Mouse (Mus musculus): ENCODE measurements around the gene Fam118b. TPM values are rescaled to one million over a fixed set of nuclear protein-coding genes. Genes with fewer than 3 reads are reported as not detected.
A peak's percentile ranks its signal among the peaks of the same experiment; 100 is the strongest.

The Fam118b gene
- total RNA-seq, 2 experiments from 2014 or later = 23.5 to 25.2 TPM

GRCm38 (mm10) chr9:35203536-35203935 is 64.1 kb downstream of the Fam118b start:
- intact Hi-C loops (cut with DNase I) = no loop called here
- DNase-seq (ENCODE audit: low spot score in 2 of 2) = no peak

DNA sequence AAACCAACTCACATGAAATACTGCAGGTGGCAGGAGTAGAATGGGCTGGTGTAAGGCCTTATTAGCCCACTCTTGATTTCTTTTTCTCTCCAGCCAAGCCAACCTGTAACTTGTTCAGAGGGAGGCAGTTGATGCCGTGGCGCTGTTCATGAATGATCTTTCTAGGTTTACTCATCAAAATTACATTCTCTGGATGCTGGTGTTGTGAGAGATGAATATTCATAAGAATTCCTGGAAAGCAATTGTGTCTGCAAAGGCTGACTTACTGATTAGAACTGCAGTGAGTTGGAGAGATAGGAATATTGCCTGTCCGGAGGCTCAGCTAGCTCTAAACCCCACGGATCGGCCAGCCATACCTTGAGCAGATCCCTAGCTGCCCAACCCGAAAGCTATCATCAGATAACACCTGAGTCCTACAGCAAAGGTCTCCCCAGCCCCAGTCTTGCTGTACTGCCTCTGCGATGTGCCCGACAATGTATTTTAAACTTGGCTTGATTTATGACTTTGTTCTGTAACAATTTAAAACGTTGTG is 67.0 kb downstream of the Fam118b start:
- DNase-seq (ENCODE audit: low spot score in 2 of 2) = peak in 1 of 2 experiments; percentile 37
- intact Hi-C loops (cut with DNase I) = no loop called here

GRCm38 (mm10) chr9:35199772-35200471 is 67.7 kb downstream of the Fam118b start, which contains the start of the genes Srpr and Tirap:
TSS of gene Srpr (plus strand) at chr9:35200175.
TSS of gene Tirap (minus strand) at chr9:35200291.
- intact Hi-C loops (cut with DNase I) = no loop called here
- DNase-seq (ENCODE audit: low spot score in 2 of 2) = peak; percentile 73 to 74

DNA sequence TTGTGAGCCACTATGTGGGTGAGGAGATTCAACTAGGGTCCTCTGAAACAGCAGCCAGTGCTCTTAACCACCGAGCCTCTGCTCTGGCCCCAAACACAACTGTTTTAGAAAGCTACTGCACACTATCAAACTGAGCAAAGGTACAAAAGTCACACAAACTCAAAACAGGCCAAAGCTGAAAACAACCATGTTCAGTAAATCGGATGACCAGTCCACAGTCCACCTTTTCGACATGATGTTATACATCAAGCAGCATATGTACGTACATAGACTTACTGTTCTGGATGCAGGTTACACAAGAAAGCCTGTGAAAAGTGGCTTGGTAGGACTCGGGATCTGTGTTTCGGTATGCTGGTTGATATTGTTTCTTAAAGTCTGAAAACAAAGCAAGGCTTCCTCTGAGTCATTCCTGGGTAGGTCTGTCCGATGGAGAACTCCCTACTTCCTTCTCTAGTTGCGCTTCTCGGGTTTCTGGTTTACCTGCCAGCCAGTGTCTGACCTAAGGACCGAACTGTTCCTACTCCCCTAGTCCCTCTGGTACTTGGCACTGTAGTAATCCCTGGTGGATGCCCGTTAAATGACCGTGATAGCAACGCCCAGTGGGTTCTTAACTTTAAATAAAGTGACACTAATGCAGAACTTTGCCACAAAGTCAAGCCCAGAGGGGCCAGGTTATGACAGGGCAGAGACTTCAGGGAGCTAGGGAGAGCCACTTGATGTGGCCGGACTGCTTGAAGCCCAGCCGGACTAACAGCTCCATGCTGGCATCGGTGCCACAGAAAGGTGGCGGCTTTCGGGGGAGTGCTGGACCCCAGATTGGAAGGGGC is 68.4 kb downstream of the Fam118b start:
- intact Hi-C loops (cut with DNase I) = no loop called here
- DNase-seq (ENCODE audit: low spot score in 2 of 2) = no peak

GRCm38 (mm10) chr9:35198351-35198750 is 69.3 kb downstream of the Fam118b start:
- intact Hi-C loops (cut with DNase I) = no loop called here
- no peak for DNase-seq (ENCODE audit: low spot score in 2 of 2)

GRCm38 (mm10) chr9:35197625-35198024 is 70.0 kb downstream of the Fam118b start:
- intact Hi-C loops (cut with DNase I) = no loop called here
- no peak for DNase-seq (ENCODE audit: low spot score in 2 of 2)

- intact Hi-C loops (cut with DNase I) = no loop called here
- no peak for DNase-seq (ENCODE audit: low spot score in 2 of 2)
Observed at GRCm38 (mm10) chr9:35194048-35194447, 73.6 kb downstream of the Fam118b start.

DNA sequence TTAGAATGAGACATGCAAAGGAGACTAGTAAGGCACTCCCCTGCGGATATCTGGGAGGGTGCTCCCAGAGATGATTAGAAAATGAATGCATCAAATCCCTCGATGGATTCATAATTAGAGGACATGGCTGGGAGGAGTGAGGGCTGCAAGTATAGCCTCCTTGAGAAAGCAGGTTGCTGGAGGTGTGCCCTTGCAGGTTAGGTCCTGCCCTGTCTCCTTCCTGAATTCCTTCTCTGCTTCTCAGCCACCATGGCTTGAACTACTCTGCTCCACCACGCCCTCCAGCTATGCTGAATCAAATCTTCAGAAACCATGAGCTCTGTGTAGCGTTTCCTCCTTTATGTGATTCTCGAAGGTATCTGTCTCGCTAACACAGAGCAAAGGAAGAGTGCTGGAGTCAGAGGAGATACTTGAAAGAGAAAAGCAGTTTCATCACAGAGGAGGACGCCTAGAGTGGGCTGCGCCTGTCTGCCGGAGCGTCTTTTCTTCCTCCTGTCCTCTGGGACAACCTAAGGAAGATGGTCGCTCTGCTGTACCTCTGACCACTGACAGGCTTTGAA is 74.5 kb downstream of the Fam118b start:
- intact Hi-C loops (cut with DNase I) = no loop called here
- DNase-seq (ENCODE audit: low spot score in 2 of 2) = no peak

- DNase-seq (ENCODE audit: low spot score in 2 of 2) = peak; percentile 24 to 44
- intact Hi-C loops (cut with DNase I) = no loop called here
Observed at GRCm38 (mm10) chr9:35188700-35189099, 78.9 kb downstream of the Fam118b start.

DNA sequence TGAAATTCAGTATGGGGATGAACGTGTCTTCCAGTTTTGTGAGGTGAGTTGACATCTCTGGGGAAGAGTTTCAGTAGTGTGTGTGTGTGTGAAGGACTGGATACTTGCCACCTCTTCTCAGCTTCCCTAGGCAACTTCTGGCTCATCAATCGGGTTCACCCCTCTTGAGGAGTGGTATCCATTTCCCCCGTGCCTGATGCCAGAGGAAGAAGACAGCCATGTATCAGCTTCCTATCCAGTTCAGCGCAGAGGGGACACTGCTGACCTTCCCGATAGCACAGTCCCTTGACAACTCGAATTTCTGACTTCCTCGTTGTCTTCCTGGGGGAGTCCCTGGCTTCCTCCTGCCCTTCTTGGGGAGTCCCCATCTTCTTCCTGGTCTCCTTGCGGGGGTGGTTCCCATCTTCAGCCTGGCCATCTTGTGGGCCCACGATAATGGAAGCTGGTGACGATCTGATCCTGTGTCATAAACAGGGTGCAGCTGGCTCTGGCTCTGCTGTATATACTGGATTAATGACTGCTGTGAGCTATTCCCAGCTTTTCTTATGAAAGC is 80.2 kb downstream of the Fam118b start:
- DNase-seq (ENCODE audit: low spot score in 2 of 2) = no peak
- intact Hi-C loops (cut with DNase I) = no loop called here

GRCm38 (mm10) chr9:35186430-35186829 is 81.2 kb downstream of the Fam118b start:
- intact Hi-C loops (cut with DNase I) = no loop called here
- DNase-seq (ENCODE audit: low spot score in 2 of 2) = no peak

GRCm38 (mm10) chr9:35183359-35183758 is 84.2 kb downstream of the Fam118b start:
- intact Hi-C loops (cut with DNase I) = no loop called here
- DNase-seq (ENCODE audit: low spot score in 2 of 2) = no peak

DNA sequence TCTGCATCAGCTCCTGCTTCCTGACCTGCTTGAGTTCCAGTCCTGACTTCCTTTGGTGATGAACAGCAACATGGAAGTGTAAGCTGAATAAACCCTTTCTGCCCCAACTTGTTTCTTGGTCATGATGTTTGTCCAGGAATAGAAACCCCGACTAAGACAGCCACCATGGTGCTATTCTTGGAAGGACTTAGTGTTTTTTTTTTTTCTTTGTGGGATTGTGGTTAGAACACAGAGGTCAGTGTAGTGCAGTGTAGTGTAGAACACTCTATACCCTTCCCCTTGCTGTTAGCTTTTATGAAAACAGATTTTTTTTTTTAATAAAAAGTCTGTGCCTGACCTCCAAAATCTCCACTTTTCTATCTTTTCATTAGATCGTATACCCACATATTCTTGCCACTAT is 84.8 kb downstream of the Fam118b start:
- intact Hi-C loops (cut with DNase I) = no loop called here
- no peak for DNase-seq (ENCODE audit: low spot score in 2 of 2)

- no peak for DNase-seq (ENCODE audit: low spot score in 2 of 2)
- intact Hi-C loops (cut with DNase I) = no loop called here
Observed at GRCm38 (mm10) chr9:35176124-35176659, 91.4 kb downstream of the Fam118b start.

GRCm38 (mm10) chr9:35175251-35176123 is 92.1 kb downstream of the Fam118b start, which contains the start of gene Dcps:
TSS of gene Dcps (minus strand) at chr9:35176061.
- intact Hi-C loops (cut with DNase I) = no loop called here

GRCm38 (mm10) chr9:35173331-35173730 is 94.3 kb downstream of the Fam118b start:
- no peak for DNase-seq (ENCODE audit: low spot score in 2 of 2)
- intact Hi-C loops (cut with DNase I) = no loop called here

More at GRCm38 (mm10) chr9:35175251-35176123, 92.1 kb downstream of the Fam118b start, which contains the start of gene Dcps:
- DNase-seq (ENCODE audit: low spot score in 2 of 2) = peak; percentile 97 to 98

GRCm38 (mm10) chr9:35170071-35170470 is 97.5 kb downstream of the Fam118b start:
- intact Hi-C loops (cut with DNase I) = no loop called here
- DNase-seq (ENCODE audit: low spot score in 2 of 2) = peak in 1 of 2 experiments; percentile 43
